Mouse (Mus musculus) lung, postnatal 0 days (tissue): ENCODE measurements at regions not wholly inside any gene's neighbourhood (a gene's known extent, or its start where the extent isn't known, plus 50 kb on each side); places are given as distances from the start of the nearest gene placed in this dataset.

Source experiments
- CTCF ChIP-seq: IDR thresholded peaks from 2 replicates; pipeline ENCODE4 v1.5.1; 2016; ENCODE audit warnings: antibody characterized with exemption, mild to moderate bottlenecking
- EP300 ChIP-seq: IDR thresholded peaks from 2 replicates; pipeline ENCODE4 v1.6.1; 2016; ENCODE audit warnings: antibody characterized with exemption, mild to moderate bottlenecking, control low read depth

- TF ChIP-seq CTCF (no peak), EP300 (no peak)
These were observed 192.3 kb upstream of the B430218F22Rik start for GRCm38 (mm10) chr13:118193951-118194696.
